Mouse (Mus musculus) kidney, postnatal 0 days (tissue): ENCODE measurements around the gene Slc52a3. TPM values are rescaled to one million over a fixed set of nuclear protein-coding genes. Genes with fewer than 3 reads are reported as not detected.
A peak's percentile ranks its signal among the peaks of the same experiment; 100 is the strongest.

Experiments
- ATAC-seq: fragments of 200-750 bp; cut with Nextera tagmentation; replicated peaks from 2 replicates; pipeline ENCODE4 v1.8.0; 2017; ENCODE audit warnings: low read depth, moderate number of reproducible peaks, moderate TSS enrichment, moderate library complexity; ENCODE audit not compliant: low FRiP score
- DNase-seq: peaks from one replicate; pipeline ENCODE4 v3.0.0-alpha.2; 2016; ENCODE audit warnings: low spot score
- H3K27ac ChIP-seq: fragments of 300-500 bp; sonication (generic); 2 replicates; pipeline ENCODE4 v1.5.1; 2014; ENCODE audit warnings: mild to moderate bottlenecking
- H3K27me3 ChIP-seq: fragments of 300-500 bp; sonication (generic); 2 replicates; pipeline ENCODE4 v1.6.1; 2014; ENCODE audit warnings: low read length, mixed read lengths; ENCODE audit not compliant: insufficient read depth
- H3K36me3 ChIP-seq: fragments of 300-500 bp; sonication (generic); 2 replicates; pipeline ENCODE4 v1.6.1; 2014; ENCODE audit warnings: low read length, mixed read lengths; ENCODE audit not compliant: insufficient read depth
- H3K4me1 ChIP-seq: fragments of 300-500 bp; sonication (generic); replicated peaks from 2 replicates; pipeline ENCODE4 v1.6.1; 2014; ENCODE audit warnings: antibody characterized with exemption, low read length, mixed read lengths; ENCODE audit not compliant: insufficient read depth
- H3K4me2 ChIP-seq: fragments of 300-500 bp; sonication (generic); 2 replicates; pipeline ENCODE4 v1.6.1; 2014; ENCODE audit warnings: mild to moderate bottlenecking, low read length, moderate library complexity, mixed read lengths
- H3K4me3 ChIP-seq: fragments of 300-500 bp; sonication (generic); replicated peaks from 2 replicates; pipeline ENCODE4 v1.5.1; 2014; ENCODE audit warnings: low read depth, low read length
- H3K9ac ChIP-seq: fragments of 300-500 bp; sonication (generic); 2 replicates; pipeline ENCODE4 v1.6.1; 2014; ENCODE audit warnings: low read depth, low read length
- H3K9me3 ChIP-seq: fragments of 300-500 bp; sonication (generic); replicated peaks from 2 replicates; pipeline ENCODE4 v1.6.1; 2016; ENCODE audit warnings: low read length, inconsistent platforms, mixed read lengths
- CTCF ChIP-seq: IDR thresholded peaks from 2 replicates; pipeline ENCODE4 v1.5.1; 2016; ENCODE audit warnings: antibody characterized with exemption, low read depth, mild to moderate bottlenecking, moderate library complexity
- WGBS: fragments of 180-500 bp; shearing (Covaris S2); extraction: QIAGEN DNeasy Blood & Tissue Kit; methylation state at CpG from one replicate; pipeline ENCODE4 v1.1.7; 2014; 5-methylcytosine and 5-hydroxymethylcytosine counted together
- polyA plus RNA-seq: library from polyadenylated mRNA; unstranded; fragments of >200 nt; fragmentation: Nextera tagmentation; extraction: Ambion mirVana; gene quantifications from 2 replicates; pipeline ENCODE4 v1.2.1, GENCODE M21; 2015

The Slc52a3 gene
- polyA plus RNA-seq, 1 experiment from 2014 or later, result 24.5 TPM

- ATAC-seq (peak; percentile 94), DNase-seq (peak; percentile 97)
- Histone ChIP-seq H3K27ac (no peak overlapping the region), H3K4me3 (peak overlapping the region; percentile 62), H3K27me3 (peaks cover 8% of the 10 kb centered on the region), H3K36me3 (no peaks in the 10 kb centered on the region), H3K4me1 (no peaks in the 10 kb centered on the region; the same call in 1 of the 2 replicates), H3K4me2 (peak overlapping the region; percentile 97), H3K9ac (peak overlapping the region; percentile 54), H3K9me3 (no peaks in the 10 kb centered on the region)
- WGBS, result under 1% methylated on average over 54 of the region's 54 CpGs
- TF ChIP-seq CTCF, result peak; percentile 97
Measured at GRCm38 (mm10) chr2:152029252-152030082, 33.2 kb downstream of the Slc52a3 start.

- no peak overlapping the region for H3K9ac ChIP-seq
- no peak for DNase-seq
- H3K4me1 ChIP-seq, result no peaks in the 10 kb centered on the region; the same call in 1 of the 2 replicates
- no peak for TF ChIP-seq CTCF
- no peak overlapping the region for H3K27ac ChIP-seq
- H3K4me3 ChIP-seq, result no peak overlapping the region
- no peaks in the 10 kb centered on the region for H3K9me3 ChIP-seq
- ATAC-seq, result no peak
- H3K27me3 ChIP-seq, result peaks cover 8% of the 10 kb centered on the region
- 84% methylated on average over 5 of the region's 5 CpGs for WGBS
- H3K36me3 ChIP-seq, result no peaks in the 10 kb centered on the region
- no peak overlapping the region for H3K4me2 ChIP-seq
Measured at GRCm38 (mm10) chr2:152030986-152031385, 34.7 kb downstream of the Slc52a3 start.

- Histone ChIP-seq H3K4me1 (no peaks in the 10 kb centered on the region), H3K27me3 (no peaks in the 10 kb centered on the region), H3K9ac (no peak overlapping the region), H3K36me3 (no peaks in the 10 kb centered on the region), H3K4me2 (no peak overlapping the region), H3K27ac (no peak overlapping the region), H3K4me3 (no peak overlapping the region), H3K9me3 (no peaks in the 10 kb centered on the region)
- no peak for ATAC-seq
- TF ChIP-seq CTCF, result no peak
- no peak for DNase-seq
Measured at GRCm38 (mm10) chr2:152040101-152040500, 43.8 kb downstream of the Slc52a3 start.

- Histone ChIP-seq H3K9me3 (no peaks in the 10 kb centered on the region), H3K4me2 (no peak overlapping the region), H3K27ac (no peak overlapping the region), H3K4me1 (peaks cover 8% of the 10 kb centered on the region), H3K27me3 (peaks cover 36% of the 10 kb centered on the region), H3K4me3 (no peak overlapping the region; the same call in 1 of the 2 replicates), H3K36me3 (no peaks in the 10 kb centered on the region), H3K9ac (no peak overlapping the region)
- WGBS, result 3% methylated on average over 25 of the region's 25 CpGs
- ATAC-seq, result no peak
- no peak for TF ChIP-seq CTCF
- DNase-seq, result no peak
Measured at GRCm38 (mm10) chr2:152047116-152048002, 51.0 kb downstream of the Slc52a3 start.

- under 1% methylated on average over 73 of the region's 82 CpGs for WGBS
- H3K4me3 ChIP-seq, result peak overlapping the region; percentile 42
Measured at GRCm38 (mm10) chr2:152048003-152048980, 52.0 kb downstream of the Slc52a3 start.

More at GRCm38 (mm10) chr2:152048003-152048980, 52.0 kb downstream of the Slc52a3 start:
- Histone ChIP-seq H3K27ac (no peak overlapping the region), H3K9ac (peak overlapping the region; percentile 20), H3K27me3 (peaks cover 36% of the 10 kb centered on the region), H3K36me3 (no peaks in the 10 kb centered on the region), H3K4me2 (peak overlapping the region; percentile 80), H3K4me1 (peaks cover 8% of the 10 kb centered on the region), H3K9me3 (no peaks in the 10 kb centered on the region)
- ATAC-seq (peak; percentile 56; the same call in 1 of the 2 replicates), DNase-seq (no peak)
- no peak for TF ChIP-seq CTCF
